Mouse (Mus musculus): ENCODE data around the gene Tom1l2.

DNA sequence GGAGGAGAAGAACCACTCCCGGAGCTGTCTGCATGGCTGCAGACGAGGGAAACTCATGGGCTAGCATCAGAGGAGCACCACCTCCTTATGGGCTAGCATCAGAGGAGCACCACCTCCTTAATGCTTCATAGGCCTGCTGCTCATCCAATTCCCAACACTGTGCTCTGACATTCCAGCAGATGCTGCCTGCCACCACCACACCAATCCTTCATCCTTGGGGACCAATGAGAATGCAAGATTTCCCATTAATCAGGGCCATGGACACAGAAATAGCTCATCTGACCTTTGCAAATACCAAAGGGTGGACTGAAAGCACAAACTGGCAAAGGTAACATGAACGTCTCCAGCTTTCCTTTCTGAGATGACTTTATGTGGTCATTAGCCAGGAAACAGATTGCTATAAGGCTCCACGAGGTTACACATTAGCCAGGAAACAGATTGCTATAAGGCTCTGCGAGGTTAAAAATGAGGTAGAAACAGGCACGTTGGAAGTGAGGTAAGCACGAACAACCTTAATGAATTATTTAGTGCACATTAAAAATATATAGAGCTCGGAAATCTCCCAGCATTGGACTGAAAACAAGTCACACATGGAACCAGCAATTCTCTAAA, 32.2 kb downstream of the Tom1l2 start:
- TF ChIP-seq CTCF (conservative IDR thresholded peaks at IDR 0.05; ENCODE audit: low read length) (no peak), NANOG (IDR thresholded peaks at IDR 0.05; ENCODE audit: borderline replicate concordance, low read length) (no peak), POU5F1 (IDR thresholded peaks at IDR 0.05; ENCODE audit: borderline replicate concordance, low read length) (no peak)
